Mouse (Mus musculus): ENCODE data around the gene Rab3il1.

Rab3il1 gene

GRCm38 (mm10) chr19:10041388-10042148 lies 40.1 kb downstream of the Rab3il1 start, which contains the start of gene Fads3:
Gene Fads3, plus strand, starts transcription at chr19:10041569.
- WGBS = under 1% methylated on average over 67 of the region's 69 CpGs

- WGBS = 30% methylated on average over 6 of the region's 6 CpGs
Observed at GRCm38 (mm10) chr19:10042232-10042631, 40.8 kb downstream of the Rab3il1 start.

- WGBS = 55% methylated on average over 4 of the region's 4 CpGs
Observed at GRCm38 (mm10) chr19:10042816-10043215, 41.3 kb downstream of the Rab3il1 start.

- 61% methylated on average over 2 of the region's 2 CpGs for WGBS
Observed at GRCm38 (mm10) chr19:10045707-10046106, 44.2 kb downstream of the Rab3il1 start.

GRCm38 (mm10) chr19:10046346-10046745 lies 44.9 kb downstream of the Rab3il1 start:
- WGBS = 55% methylated on average over 4 of the region's 4 CpGs

- 34% methylated on average over 3 of the region's 3 CpGs for WGBS
Observed at GRCm38 (mm10) chr19:10046983-10047382, 45.5 kb downstream of the Rab3il1 start.

- 92% methylated on average over 2 of the region's 2 CpGs for WGBS
Observed at GRCm38 (mm10) chr19:10050438-10050837, 49.0 kb downstream of the Rab3il1 start.

- WGBS = 86% methylated on average over 4 of the region's 4 CpGs
Observed at GRCm38 (mm10) chr19:10052698-10053097, 51.2 kb downstream of the Rab3il1 start.

- WGBS = 85% methylated on average over 10 of the region's 10 CpGs
Observed at GRCm38 (mm10) chr19:10053692-10054260, 52.3 kb downstream of the Rab3il1 start.

- 92% methylated on average over 6 of the region's 6 CpGs for WGBS
Observed at GRCm38 (mm10) chr19:10054361-10055075, 53.0 kb downstream of the Rab3il1 start.

GRCm38 (mm10) chr19:10055261-10055660 lies 53.8 kb downstream of the Rab3il1 start:
- WGBS = 80% methylated on average over 3 of the region's 3 CpGs

GRCm38 (mm10) chr19:10055783-10056660 lies 54.6 kb downstream of the Rab3il1 start:
- WGBS = 85% methylated on average over 22 of the region's 22 CpGs

- 93% methylated on average over 3 of the region's 3 CpGs for WGBS
Observed at GRCm38 (mm10) chr19:10056686-10057085, 55.2 kb downstream of the Rab3il1 start.

GRCm38 (mm10) chr19:10057486-10058351 lies 56.2 kb downstream of the Rab3il1 start:
- WGBS = 59% methylated on average over 11 of the region's 11 CpGs

- WGBS = 87% methylated on average over 1 of the region's 1 CpGs
Observed at GRCm38 (mm10) chr19:10058352-10058825, 56.9 kb downstream of the Rab3il1 start.

- WGBS = 70% methylated on average over 9 of the region's 9 CpGs
Observed at GRCm38 (mm10) chr19:10058876-10059427, 57.5 kb downstream of the Rab3il1 start.

- WGBS = 53% methylated on average over 10 of the region's 10 CpGs
Observed at GRCm38 (mm10) chr19:10059911-10060567, 58.6 kb downstream of the Rab3il1 start.

- WGBS = 71% methylated on average over 8 of the region's 8 CpGs
Observed at GRCm38 (mm10) chr19:10060783-10061590, 59.5 kb downstream of the Rab3il1 start.

GRCm38 (mm10) chr19:10061624-10062023 lies 60.2 kb downstream of the Rab3il1 start:
- WGBS = 76% methylated on average over 2 of the region's 2 CpGs
